Mouse (Mus musculus) right cerebral cortex, postnatal 4 days (tissue): Measurements from ENCODE around the gene Cox6b1.

Source experiments
- DNase-seq: peaks from one replicate; pipeline ENCODE4 v3.0.0-alpha.2; 2022

Cox6b1 gene

GRCm38 (mm10) chr7:30608476-30608875 lies 17.5 kb downstream of the Cox6b1 start:
- no peak for DNase-seq

DNA sequence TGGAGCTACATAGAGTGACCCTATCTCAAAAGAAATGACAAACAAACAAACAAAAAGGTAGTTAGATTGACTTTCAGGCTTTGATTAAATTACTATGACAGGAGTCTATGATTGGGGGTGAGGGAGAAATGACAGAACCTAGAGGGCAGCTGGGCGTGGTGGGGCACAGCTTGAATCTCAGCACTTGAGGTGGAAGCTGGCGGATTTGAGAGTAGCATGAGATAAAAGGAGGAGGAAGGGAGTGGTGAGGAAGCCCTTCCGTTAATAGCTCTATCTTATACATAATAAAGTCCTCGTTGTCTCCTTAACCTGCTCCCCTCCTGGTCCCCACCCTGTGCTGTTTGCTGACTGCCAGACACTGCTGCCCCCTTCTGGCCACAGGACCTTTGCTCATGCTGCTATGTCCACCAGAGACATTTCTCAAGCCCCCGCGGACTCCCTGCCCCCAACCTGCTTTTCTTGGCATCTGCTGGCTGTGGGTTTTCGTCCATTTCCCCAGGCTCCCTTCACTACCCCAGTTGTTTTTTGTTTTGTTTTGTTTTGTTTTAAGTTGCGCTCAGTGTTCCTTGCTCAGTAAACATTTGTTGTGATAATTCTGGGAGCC lies 18.1 kb downstream of the Cox6b1 start:
- no peak for DNase-seq

DNA sequence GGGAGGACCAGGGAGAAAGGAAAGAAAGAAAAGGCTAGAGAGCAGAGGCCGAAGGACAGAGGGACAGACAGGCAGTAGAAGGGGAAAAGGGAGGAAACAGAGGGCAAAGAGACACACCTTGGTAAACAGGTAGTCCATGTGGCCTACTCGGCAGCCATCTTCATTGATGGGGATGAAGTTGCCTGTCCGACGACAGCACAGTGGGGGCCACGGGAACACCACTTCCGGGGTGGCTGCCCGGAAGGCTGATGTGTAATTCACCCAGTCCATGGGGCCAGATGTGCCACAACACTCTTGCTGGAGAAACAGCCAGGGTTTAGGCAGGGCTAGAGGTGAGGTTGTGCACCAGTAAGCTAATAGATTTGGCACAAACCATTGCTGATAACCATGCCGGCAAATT lies 21.0 kb downstream of the Cox6b1 start:
- DNase-seq = no peak

- DNase-seq = no peak
These were observed 21.5 kb downstream of the Cox6b1 start for GRCm38 (mm10) chr7:30604424-30604823.

- DNase-seq = no peak
These were observed 23.4 kb downstream of the Cox6b1 start for GRCm38 (mm10) chr7:30602583-30602982.

DNA sequence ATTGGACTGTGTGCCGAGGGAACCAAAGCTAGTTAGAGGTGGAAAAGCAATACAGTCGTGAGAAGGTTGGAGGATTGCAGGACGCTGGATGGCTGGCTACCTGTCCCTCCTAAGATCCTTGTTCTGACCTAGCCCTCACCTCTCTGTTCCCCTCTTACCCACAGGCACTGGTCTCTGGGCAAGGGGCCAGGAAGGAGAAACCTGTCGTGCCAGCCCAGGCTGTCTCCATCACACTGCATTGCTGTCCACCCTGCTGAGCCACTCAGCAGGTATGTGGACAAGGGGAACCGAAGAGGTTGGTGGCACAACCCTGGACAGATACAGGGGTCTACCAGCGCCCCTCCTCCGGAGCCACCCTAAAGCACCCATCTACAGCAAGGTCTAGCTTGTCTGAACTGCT lies 25.3 kb downstream of the Cox6b1 start:
- DNase-seq = no peak

DNA sequence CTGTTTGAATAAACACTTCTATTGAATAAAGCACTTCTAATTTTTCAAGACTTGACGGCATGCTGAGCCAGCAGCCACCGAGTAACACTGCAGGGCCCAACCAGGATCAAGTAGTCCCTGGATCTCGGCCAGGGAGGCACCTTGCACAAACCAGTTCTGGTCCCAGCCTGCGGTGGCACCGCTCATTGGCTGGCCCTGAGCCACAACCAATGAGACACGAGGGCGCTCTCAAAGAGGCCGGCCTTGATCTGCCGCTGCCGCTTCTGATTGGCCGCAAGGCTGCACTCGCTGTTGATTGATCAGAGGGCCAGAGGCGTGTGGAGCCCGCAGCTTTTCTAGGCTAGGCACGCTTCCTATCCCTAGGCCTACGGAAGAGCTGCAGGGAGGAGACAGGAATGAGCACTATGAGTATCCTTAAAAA lies 26.0 kb downstream of the Cox6b1 start:
- peak; percentile 88 for DNase-seq

GRCm38 (mm10) chr7:30598786-30599185 lies 27.2 kb downstream of the Cox6b1 start, which contains the start of gene Zbtb32:
TSS of gene Zbtb32 (minus strand) at chr7:30598909.
- no peak for DNase-seq

- DNase-seq = no peak
These were observed 29.1 kb downstream of the Cox6b1 start for GRCm38 (mm10) chr7:30596811-30597210.

DNA sequence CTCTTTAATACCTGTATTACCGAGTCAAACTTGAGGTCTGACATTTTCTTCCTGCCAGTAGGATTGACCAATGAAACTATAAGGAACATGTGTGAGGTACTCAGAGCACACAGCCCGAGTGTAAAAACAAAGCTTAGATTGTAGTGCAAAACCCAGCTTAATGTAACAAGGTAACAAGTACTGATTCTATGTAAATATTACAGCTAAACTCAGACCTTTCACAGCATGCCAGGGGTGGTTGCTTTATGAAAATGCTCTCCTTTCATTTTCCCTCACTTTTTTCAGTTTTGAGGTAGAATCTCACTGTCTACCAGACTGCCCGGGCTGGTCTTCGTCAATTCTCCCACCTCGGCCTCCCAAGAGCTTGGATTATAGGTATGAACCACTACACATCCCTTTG lies 29.9 kb downstream of the Cox6b1 start:
- DNase-seq = no peak

GRCm38 (mm10) chr7:30594510-30595024 lies 31.4 kb downstream of the Cox6b1 start:
- DNase-seq = no peak

- no peak for DNase-seq
These were observed 32.1 kb downstream of the Cox6b1 start for GRCm38 (mm10) chr7:30593579-30594509.

GRCm38 (mm10) chr7:30592772-30593423 lies 33.1 kb downstream of the Cox6b1 start:
- no peak for DNase-seq

DNA sequence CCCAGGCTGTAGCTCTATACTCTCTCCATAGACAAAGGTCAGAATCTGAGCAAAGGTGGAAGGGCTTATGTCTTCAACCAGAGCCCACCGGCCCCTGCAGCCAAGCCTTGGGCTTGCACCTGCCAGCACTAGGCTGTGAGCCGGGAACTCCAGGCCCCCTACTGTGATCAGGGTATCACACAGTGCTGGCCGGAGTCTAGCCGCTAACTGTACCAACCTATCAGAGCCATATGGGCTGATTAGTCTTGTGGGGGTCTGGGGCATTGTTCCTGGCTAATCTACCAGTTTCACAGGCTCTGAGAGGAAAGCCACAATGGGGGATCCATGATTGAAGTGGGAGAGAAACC lies 34.4 kb downstream of the Cox6b1 start:
- no peak for DNase-seq

GRCm38 (mm10) chr7:30590927-30591604 lies 34.9 kb downstream of the Cox6b1 start:
- DNase-seq = no peak

DNA sequence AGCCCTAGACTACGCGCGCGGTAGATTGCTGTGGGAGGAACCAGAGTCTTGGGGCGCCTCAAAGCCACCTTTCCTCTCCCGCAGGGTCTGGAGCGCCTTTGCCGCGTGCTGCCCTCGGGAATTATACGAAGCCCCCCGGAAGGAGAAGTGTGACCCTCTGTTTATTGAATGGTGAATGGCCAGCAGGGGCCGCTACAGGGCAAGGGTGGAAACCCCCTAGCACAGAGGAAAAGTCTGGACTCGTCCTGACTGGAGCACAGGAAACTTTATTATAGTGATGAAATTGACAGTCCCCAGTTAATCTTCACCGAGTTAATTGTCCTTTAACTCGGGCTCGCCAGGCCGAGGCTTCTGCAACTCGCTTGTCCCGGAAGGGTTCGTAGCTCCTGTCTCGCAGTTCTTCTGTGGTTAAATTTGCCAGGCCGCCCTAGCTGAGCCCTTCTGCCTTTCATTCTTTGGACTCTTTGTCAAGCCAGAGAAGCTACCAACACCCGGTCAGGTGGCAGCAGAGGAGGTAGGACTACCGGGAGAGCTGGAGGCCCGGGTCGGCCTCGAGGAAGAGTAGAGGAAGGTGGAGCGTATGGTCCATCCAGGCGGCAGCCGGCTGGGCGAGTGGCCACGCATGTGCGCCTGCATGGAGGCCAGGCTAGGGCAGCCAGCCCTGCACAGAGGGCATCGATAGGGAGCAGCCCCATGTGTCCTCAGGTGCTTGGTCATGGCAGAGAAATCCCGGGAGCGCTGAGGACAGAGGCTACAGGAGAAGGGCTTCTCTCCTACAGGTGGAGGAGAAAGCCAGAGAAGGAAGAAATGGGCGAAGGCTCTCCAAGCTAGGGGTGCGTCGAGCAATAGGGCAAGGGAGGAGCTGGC lies 36.3 kb downstream of the Cox6b1 start:
- DNase-seq = peak; percentile 96

GRCm38 (mm10) chr7:30588676-30589434 lies 37.1 kb downstream of the Cox6b1 start, which contains the start of gene Kmt2b:
TSS of gene Kmt2b (minus strand) at chr7:30588726.
- DNase-seq = peak; percentile 91

DNA sequence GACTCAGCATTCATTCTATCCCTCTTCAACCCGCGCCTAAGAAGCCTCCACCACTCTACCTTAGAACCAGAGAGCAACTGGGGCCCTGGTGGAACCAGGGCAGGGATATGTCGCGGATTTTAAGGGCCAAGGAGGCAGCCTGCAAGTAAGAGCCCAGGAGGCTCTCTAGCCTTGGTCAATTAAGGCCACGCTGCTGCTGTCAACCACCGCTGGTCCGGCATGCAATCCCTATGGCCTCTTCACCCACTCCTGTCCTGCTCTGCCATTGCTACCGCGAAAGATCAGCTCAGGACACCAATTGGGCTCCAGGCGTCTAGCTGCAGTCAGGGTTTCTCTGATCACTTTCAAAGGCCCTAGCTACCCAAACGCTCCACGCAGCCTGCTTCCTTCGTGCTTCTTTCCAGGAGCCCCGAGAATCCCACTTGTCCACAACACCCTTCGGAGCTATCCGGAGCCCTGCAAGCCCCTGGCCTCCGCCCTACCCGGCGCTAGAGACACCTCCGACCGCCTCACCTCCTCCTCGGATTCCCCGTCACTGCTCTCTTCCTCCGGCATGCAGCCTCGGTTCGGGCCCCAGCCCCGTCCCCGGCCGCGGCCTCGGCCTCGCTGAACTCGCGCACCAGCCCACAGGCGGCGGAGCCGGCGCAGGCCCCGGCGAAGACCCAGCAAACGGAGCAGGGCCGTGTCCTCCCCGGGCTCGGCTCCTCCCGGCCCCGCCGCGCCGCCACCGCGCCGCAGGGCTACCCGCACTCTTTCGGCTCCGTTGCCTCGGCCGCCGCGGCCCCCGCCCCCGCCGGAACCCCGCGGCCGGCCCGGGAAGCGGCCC lies 37.9 kb downstream of the Cox6b1 start:
- DNase-seq = peak; percentile 55

GRCm38 (mm10) chr7:30586455-30587020 lies 39.4 kb downstream of the Cox6b1 start:
- DNase-seq = no peak

GRCm38 (mm10) chr7:30585170-30585569 lies 40.8 kb downstream of the Cox6b1 start:
- DNase-seq = no peak
